Mouse (Mus musculus): ENCODE measurements around the gene Sirt7. TPM values are rescaled to one million over a fixed set of nuclear protein-coding genes. Genes with fewer than 3 reads are reported as not detected.

Gene Sirt7
- polyA plus RNA-seq, 1 experiment from 2014 or later: 28.1 TPM

- peak overlapping the region; percentile 51 for H3K4me3 ChIP-seq (ENCODE audit: low read length)
- under 1% methylated on average over 90 of the region's 95 CpGs for WGBS
- peak overlapping the region; percentile 77 for H3K4me2 ChIP-seq (ENCODE audit: low read depth, low read length)
- H3K9me3 ChIP-seq (replicated peaks; ENCODE audit: control insufficient read depth, low read length): no peaks in the 10 kb centered on the region
- H3K27me3 ChIP-seq (ENCODE audit: control insufficient read depth, insufficient read depth, low read length): peaks cover 73% of the 10 kb centered on the region
- H3K36me3 ChIP-seq (ENCODE audit: control insufficient read depth, insufficient read depth): no peaks in the 10 kb centered on the region
- H3K9ac ChIP-seq (ENCODE audit: low read length): peak overlapping the region; percentile 54
- ATAC-seq (replicated peaks; ENCODE audit: extremely low read depth, insufficient read depth, low FRiP score): peak; percentile 33
- no peak overlapping the region for H3K27ac ChIP-seq (ENCODE audit: low read length)
- H3K4me1 ChIP-seq (ENCODE audit: control insufficient read depth, insufficient read depth, low read length): peaks cover 17% of the 10 kb centered on the region
These were observed 35.4 kb upstream of the Sirt7 start for GRCm38 (mm10) chr11:120660301-120661075.

DNA sequence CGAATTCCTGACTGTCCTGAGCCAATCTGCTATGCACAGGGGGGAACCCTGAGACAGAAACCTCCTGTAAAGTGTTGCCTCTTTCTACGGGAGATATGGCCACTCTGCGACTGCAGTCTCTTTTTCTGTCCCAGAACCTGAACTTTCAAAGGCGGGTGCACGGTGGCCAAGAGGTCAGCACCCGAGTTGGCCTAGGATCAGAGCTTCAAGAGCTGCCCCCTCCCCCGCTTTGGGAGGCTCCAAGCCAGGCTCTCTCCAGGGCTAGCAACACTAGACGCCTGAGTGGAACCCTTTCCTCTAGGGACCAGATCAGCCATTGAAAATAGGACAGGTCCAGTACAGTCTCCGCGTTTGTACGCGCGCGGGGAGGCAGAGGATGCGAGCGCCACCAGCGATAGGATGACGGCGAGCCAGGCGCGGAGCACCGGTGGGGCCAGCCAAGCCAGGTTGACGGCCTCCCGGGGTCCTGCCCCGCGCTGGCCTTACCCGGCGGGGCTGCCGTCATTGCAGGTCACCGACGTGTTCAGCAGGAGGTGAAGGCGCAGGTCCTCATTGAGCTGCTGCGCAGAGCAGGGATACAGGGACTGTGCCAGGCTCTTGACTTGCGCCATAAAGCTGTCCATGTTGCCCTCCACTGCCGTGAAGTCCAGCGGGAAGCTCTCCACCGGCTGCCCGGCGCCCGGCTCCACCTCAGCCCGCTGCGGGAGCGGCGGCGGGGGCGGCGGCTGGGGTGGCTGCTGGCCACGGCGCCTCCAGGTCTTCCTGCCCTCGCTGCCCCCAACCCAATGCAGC, 34.7 kb upstream of the Sirt7 start:
- Histone ChIP-seq H3K27me3 (ENCODE audit: control insufficient read depth, insufficient read depth, low read length) (peaks cover 73% of the 10 kb centered on the region), H3K36me3 (ENCODE audit: control insufficient read depth, insufficient read depth) (no peaks in the 10 kb centered on the region), H3K4me1 (ENCODE audit: control insufficient read depth, insufficient read depth, low read length) (peaks cover 17% of the 10 kb centered on the region), H3K4me2 (ENCODE audit: low read depth, low read length) (peak overlapping the region; percentile 77), H3K4me3 (ENCODE audit: low read length) (peak overlapping the region; percentile 51), H3K27ac (ENCODE audit: low read length) (no peak overlapping the region), H3K9me3 (replicated peaks; ENCODE audit: control insufficient read depth, low read length) (no peaks in the 10 kb centered on the region), H3K9ac (ENCODE audit: low read length) (peak overlapping the region; percentile 54)
- 0 out of 2 replicates have a peak, but pooled peaks have one; percentile 6 for ATAC-seq (replicated peaks; ENCODE audit: extremely low read depth, insufficient read depth, low FRiP score)
- WGBS: 3% methylated on average over 50 of the region's 50 CpGs

GRCm38 (mm10) chr11:120658876-120659410, 33.9 kb upstream of the Sirt7 start:
- Histone ChIP-seq H3K27ac (ENCODE audit: low read length) (no peak overlapping the region), H3K36me3 (ENCODE audit: control insufficient read depth, insufficient read depth) (no peaks in the 10 kb centered on the region), H3K9ac (ENCODE audit: low read length) (no peak overlapping the region), H3K4me1 (ENCODE audit: control insufficient read depth, insufficient read depth, low read length) (peaks cover 17% of the 10 kb centered on the region), H3K4me3 (ENCODE audit: low read length) (peak overlapping the region; percentile 20; the same call in 1 of the 2 replicates), H3K9me3 (replicated peaks; ENCODE audit: control insufficient read depth, low read length) (no peaks in the 10 kb centered on the region), H3K4me2 (ENCODE audit: low read depth, low read length) (peak overlapping the region; percentile 77), H3K27me3 (ENCODE audit: control insufficient read depth, insufficient read depth, low read length) (peaks cover 70% of the 10 kb centered on the region)
- ATAC-seq (replicated peaks; ENCODE audit: extremely low read depth, insufficient read depth, low FRiP score): no peak
- WGBS: 2% methylated on average over 24 of the region's 24 CpGs

- 80% methylated on average over 4 of the region's 4 CpGs for WGBS
- no peaks in the 10 kb centered on the region for H3K9me3 ChIP-seq (replicated peaks; ENCODE audit: control insufficient read depth, low read length)
- no peak overlapping the region for H3K9ac ChIP-seq (ENCODE audit: low read length)
- H3K4me2 ChIP-seq (ENCODE audit: low read depth, low read length): no peak overlapping the region
- ATAC-seq (replicated peaks; ENCODE audit: extremely low read depth, insufficient read depth, low FRiP score): no peak
- H3K4me3 ChIP-seq (ENCODE audit: low read length): no peak overlapping the region
- H3K4me1 ChIP-seq (ENCODE audit: control insufficient read depth, insufficient read depth, low read length): peaks cover 17% of the 10 kb centered on the region
- H3K27ac ChIP-seq (ENCODE audit: low read length): no peak overlapping the region
- H3K27me3 ChIP-seq (ENCODE audit: control insufficient read depth, insufficient read depth, low read length): peaks cover 56% of the 10 kb centered on the region
- no peaks in the 10 kb centered on the region for H3K36me3 ChIP-seq (ENCODE audit: control insufficient read depth, insufficient read depth)
These were observed 32.3 kb upstream of the Sirt7 start for GRCm38 (mm10) chr11:120657301-120657700.

DNA sequence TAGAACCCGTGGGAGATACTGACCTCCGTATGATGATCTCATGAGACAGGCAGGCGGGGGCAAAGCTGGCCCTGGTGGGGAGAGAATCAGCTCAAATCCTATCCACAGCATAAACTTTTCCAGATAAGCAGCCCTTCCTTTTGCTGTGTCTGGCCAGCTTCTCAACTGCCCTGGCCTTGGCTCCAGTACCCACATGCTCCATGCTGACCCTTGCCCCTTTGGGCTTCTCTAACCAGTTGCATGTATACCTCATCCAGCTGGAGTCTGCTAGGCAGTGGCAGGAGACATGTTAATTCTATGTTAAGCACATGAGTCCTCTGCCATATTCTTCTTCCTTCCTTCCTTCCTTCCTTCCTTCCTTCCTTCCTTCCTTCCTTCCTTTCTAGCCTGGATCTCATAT, 29.7 kb upstream of the Sirt7 start:
- no peak overlapping the region for H3K4me2 ChIP-seq (ENCODE audit: low read depth, low read length)
- peaks cover 31% of the 10 kb centered on the region for H3K27me3 ChIP-seq (ENCODE audit: control insufficient read depth, insufficient read depth, low read length)
- ATAC-seq (replicated peaks; ENCODE audit: extremely low read depth, insufficient read depth, low FRiP score): no peak
- peaks cover 9% of the 10 kb centered on the region for H3K4me1 ChIP-seq (ENCODE audit: control insufficient read depth, insufficient read depth, low read length)
- no peaks in the 10 kb centered on the region for H3K36me3 ChIP-seq (ENCODE audit: control insufficient read depth, insufficient read depth)
- no peaks in the 10 kb centered on the region for H3K9me3 ChIP-seq (replicated peaks; ENCODE audit: control insufficient read depth, low read length)
- no peak overlapping the region for H3K4me3 ChIP-seq (ENCODE audit: low read length)
- H3K27ac ChIP-seq (ENCODE audit: low read length): no peak overlapping the region
- WGBS: 73% methylated on average over 3 of the region's 3 CpGs
- no peak overlapping the region for H3K9ac ChIP-seq (ENCODE audit: low read length)

GRCm38 (mm10) chr11:120651872-120652271, 26.8 kb upstream of the Sirt7 start:
- no peak overlapping the region for H3K4me3 ChIP-seq (ENCODE audit: low read length)
- ATAC-seq (replicated peaks; ENCODE audit: extremely low read depth, insufficient read depth, low FRiP score): no peak
- H3K4me1 ChIP-seq (ENCODE audit: control insufficient read depth, insufficient read depth, low read length): peaks cover 6% of the 10 kb centered on the region; the same call in 1 of the 2 replicates

DNA sequence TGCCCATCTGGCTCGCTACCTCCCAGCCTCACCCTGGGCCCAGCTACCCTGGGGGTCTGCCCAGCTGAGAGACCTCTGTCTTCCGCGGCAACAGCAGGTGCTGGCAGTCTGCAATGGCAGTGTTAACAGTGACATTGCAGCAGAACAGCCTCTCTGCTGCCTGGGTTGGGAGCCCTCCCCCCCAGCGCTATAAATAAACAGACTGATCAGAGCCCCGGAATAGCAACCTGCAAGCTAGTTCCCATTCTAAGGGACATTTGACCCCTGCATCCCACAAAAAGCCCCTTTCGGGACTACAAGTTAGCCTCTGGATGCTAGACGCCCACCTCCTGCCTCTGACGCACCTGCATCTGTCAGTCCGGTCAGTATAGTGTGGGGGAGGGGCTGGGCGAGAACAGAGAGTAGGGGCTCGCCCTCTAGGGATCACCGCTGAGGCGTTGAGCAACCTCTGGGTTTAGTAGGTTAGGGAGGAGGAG, 23.0 kb upstream of the Sirt7 start, which contains the start of gene Myadml2:
Myadml2 (minus strand) TSS at position 158 of the 476 bp plus-strand sequence.
- H3K4me3 ChIP-seq (ENCODE audit: low read length): peak within 1 kb of the TSS; percentile 59
- H3K27me3 ChIP-seq (ENCODE audit: control insufficient read depth, insufficient read depth, low read length): no peaks in the 10 kb centered on the region
- peak within 1 kb of the TSS; percentile 71 for H3K4me2 ChIP-seq (ENCODE audit: low read depth, low read length)
- H3K4me1 ChIP-seq (ENCODE audit: control insufficient read depth, insufficient read depth, low read length): peaks cover 11% of the 10 kb centered on the region
- H3K9ac ChIP-seq (ENCODE audit: low read length): peak within 1 kb of the TSS; percentile 79
- ATAC-seq (replicated peaks; ENCODE audit: extremely low read depth, insufficient read depth, low FRiP score): peak; percentile 56; the same call in 1 of the 2 replicates
- peak within 1 kb of the TSS; percentile 93 for H3K27ac ChIP-seq (ENCODE audit: low read length)
- WGBS: under 1% methylated on average over 13 of the region's 13 CpGs
- no peaks in the 10 kb centered on the region for H3K36me3 ChIP-seq (ENCODE audit: control insufficient read depth, insufficient read depth)
- no peaks in the 10 kb centered on the region for H3K9me3 ChIP-seq (replicated peaks; ENCODE audit: control insufficient read depth, low read length)

More at GRCm38 (mm10) chr11:120651872-120652271, 26.8 kb upstream of the Sirt7 start:
- Histone ChIP-seq H3K27ac (ENCODE audit: low read length) (no peak overlapping the region), H3K9me3 (replicated peaks; ENCODE audit: control insufficient read depth, low read length) (no peaks in the 10 kb centered on the region), H3K36me3 (ENCODE audit: control insufficient read depth, insufficient read depth) (no peaks in the 10 kb centered on the region), H3K9ac (ENCODE audit: low read length) (no peak overlapping the region), H3K27me3 (ENCODE audit: control insufficient read depth, insufficient read depth, low read length) (peaks cover 4% of the 10 kb centered on the region; the same call in 1 of the 2 replicates), H3K4me2 (ENCODE audit: low read depth, low read length) (no peak overlapping the region)
- 77% methylated on average over 3 of the region's 3 CpGs for WGBS

GRCm38 (mm10) chr11:120647047-120647830, 22.2 kb upstream of the Sirt7 start:
- Histone ChIP-seq H3K27ac (ENCODE audit: low read length) (peak overlapping the region; percentile 93), H3K27me3 (ENCODE audit: control insufficient read depth, insufficient read depth, low read length) (no peaks in the 10 kb centered on the region), H3K4me2 (ENCODE audit: low read depth, low read length) (peak overlapping the region; percentile 71), H3K36me3 (ENCODE audit: control insufficient read depth, insufficient read depth) (no peaks in the 10 kb centered on the region), H3K9me3 (replicated peaks; ENCODE audit: control insufficient read depth, low read length) (no peaks in the 10 kb centered on the region), H3K9ac (ENCODE audit: low read length) (peak overlapping the region; percentile 79), H3K4me3 (ENCODE audit: low read length) (peak overlapping the region; percentile 59), H3K4me1 (ENCODE audit: control insufficient read depth, insufficient read depth, low read length) (peaks cover 16% of the 10 kb centered on the region)
- ATAC-seq (replicated peaks; ENCODE audit: extremely low read depth, insufficient read depth, low FRiP score): no peak
- WGBS: 61% methylated on average over 35 of the region's 35 CpGs

All from heart, embryonic 16.5 days (tissue).